Mouse (Mus musculus) brown adipose tissue, adult 24 weeks (tissue): Measurements from ENCODE around the gene Dop1a. TPM values are rescaled to one million over a fixed set of nuclear protein-coding genes. Genes with fewer than 3 reads are reported as not detected.
"Not testable (repeated sequence)": the region's sequence is repeated elsewhere in the genome, so short reads cannot be mapped to it uniquely, and the experiment has no call there.

ENCODE experiments used
- H3K27ac ChIP-seq: fragments of 200-500 bp; replicated peaks from 2 replicates; pipeline ENCODE4 v1.5.1; 2012; ENCODE audit warnings: low read depth, mild to moderate bottlenecking, low read length
- H3K4me1 ChIP-seq: fragments of 200-500 bp; 2 replicates; pipeline ENCODE4 v1.6.1; 2012; ENCODE audit warnings: low read length, mixed read lengths; ENCODE audit not compliant: control insufficient read depth, insufficient read depth, insufficient read length
- H3K4me3 ChIP-seq: fragments of 200-500 bp; 2 replicates; pipeline ENCODE4 v1.5.1; 2012; ENCODE audit warnings: low read depth, mild to moderate bottlenecking, low read length, moderate library complexity; ENCODE audit not compliant: insufficient read depth
- polyA plus RNA-seq: library from polyadenylated mRNA; stranded (reverse); fragments of >200 nt; gene quantifications from 2 replicates; pipeline ENCODE4 v1.2.4, GENCODE M21; 2012; ENCODE audit not compliant: missing spikeins, insufficient read depth, insufficient read length

The Dop1a gene
- polyA plus RNA-seq, 1 experiment, result 7.5 TPM

- Histone ChIP-seq H3K4me3 (no peak overlapping the region), H3K4me1 (no peaks in the 10 kb centered on the region), H3K27ac (no peak overlapping the region)
Measured at GRCm38 (mm10) chr9:86587019-86587795, 120.3 kb downstream of the Dop1a start.

DNA sequence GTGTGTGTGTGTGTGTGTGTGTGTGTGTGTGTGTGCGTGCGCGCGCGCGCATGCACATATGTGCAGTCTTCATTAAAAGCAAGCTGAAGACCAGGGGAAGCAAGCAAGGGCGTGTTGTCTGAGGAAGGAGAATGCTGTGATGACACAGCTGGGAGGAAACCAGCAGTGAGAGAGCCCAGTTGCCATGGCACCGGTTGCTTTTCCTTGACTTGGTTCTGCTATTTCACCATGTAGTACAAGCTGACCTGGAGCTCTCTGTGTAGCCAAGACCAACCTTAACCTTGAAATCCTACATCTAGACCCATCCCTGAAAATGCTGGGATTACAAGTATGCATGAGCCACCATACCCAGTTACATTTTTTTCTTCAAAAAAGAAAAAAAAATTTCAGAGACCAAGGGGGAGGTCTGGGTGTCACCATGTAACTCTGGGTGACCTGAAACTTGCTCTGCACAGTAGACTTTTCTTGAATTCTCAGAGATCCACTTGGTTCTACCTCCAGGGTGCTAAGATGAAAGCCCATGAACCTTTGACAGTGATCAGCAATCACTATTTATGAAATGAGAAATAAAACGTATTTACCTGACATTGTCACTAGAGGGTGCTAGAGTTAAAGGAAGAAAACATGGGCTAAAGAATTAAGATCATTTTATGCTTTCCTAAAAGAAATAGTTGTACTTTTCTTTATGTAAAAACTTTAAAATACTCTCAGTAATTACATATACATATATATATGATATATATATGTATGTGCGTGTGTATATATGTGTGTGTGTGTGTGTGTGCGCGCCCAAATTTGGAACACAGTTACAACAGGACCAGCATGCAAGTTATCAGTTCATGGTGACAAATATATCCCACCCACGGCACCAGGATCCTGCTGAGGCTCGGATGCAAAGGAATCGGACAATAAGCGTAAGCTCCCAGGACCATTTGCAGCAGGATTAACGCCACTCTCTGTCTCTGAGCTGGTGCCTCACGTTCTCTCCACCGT is 126.0 kb downstream of the Dop1a start:
- Histone ChIP-seq H3K4me3 (no peak overlapping the region), H3K27ac (no peak overlapping the region), H3K4me1 (no peaks in the 10 kb centered on the region)

DNA sequence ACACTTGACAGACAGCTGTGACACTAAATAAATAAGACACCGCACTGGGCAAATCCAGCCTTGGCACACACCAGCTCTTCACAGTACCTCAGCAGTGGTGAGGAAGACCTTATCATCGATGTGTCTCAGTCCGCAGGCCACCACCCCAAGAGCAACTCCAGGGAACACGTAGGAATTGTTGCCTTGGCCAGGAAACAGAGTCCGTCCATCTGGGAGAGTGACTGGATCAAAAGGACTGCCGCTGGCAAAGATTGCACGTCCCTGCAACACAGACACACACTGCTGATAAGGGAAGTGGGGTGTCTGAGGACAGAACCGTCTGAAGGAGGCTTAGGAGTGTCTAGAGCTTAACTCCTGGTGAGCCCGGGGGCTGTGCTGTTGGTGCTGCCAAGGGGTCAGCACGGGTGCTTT is 127.4 kb downstream of the Dop1a start:
- H3K27ac ChIP-seq, H3K4me3 ChIP-seq, H3K4me1 ChIP-seq: not testable (repeated sequence)

DNA sequence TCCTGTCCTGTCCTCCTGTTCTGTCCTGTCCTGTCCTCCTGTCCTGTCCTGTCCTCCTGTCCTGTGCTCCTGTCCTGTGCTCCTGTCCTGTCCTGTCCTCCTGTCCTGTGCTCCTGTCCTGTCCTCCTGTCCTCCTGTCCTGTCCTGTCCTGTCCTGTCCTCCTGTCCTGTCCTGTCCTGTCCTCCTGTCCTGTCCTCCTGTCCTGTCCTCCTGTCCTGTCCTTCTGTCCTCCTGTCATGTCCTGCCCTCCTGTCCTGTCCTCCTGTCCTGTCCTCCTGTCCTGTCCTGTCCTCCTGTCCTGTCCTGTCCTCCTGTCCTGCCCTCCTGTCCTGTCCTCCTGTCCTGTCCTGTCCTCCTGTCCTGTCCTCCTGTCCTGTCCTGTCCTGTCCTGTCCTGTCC is 130.0 kb downstream of the Dop1a start:
- H3K4me1 ChIP-seq, H3K4me3 ChIP-seq, H3K27ac ChIP-seq: not testable (repeated sequence)

- no peak overlapping the region for H3K4me3 ChIP-seq
- H3K27ac ChIP-seq, result no peak overlapping the region
- H3K4me1 ChIP-seq, result no peaks in the 10 kb centered on the region
Measured at GRCm38 (mm10) chr9:86599723-86600303, 132.9 kb downstream of the Dop1a start.

Other genes starting within 250 kb of the Dop1a start
- not detected in 2 replicates for gene Ube2cbp, start 2.2 kb upstream of the Dop1a start, polyA plus RNA-seq
- 2.3 and 5.9 TPM in 2 replicates for gene Pgm3, start 104.7 kb downstream of the Dop1a start, polyA plus RNA-seq
- gene Rwdd2a, start 104.8 kb downstream of the Dop1a start, polyA plus RNA-seq, result not detected in 2 replicates
- 817 and 987 TPM in 2 replicates for gene Me1, start 228.8 kb downstream of the Dop1a start, polyA plus RNA-seq